ENCODE assay signal across 20 mouse cellular contexts in genomic region chr9:58438071-58438858, GRCm38 (mm10). TPM values are rescaled to one million over a fixed set of nuclear protein-coding genes. Genes with fewer than 3 reads are reported as not detected.
A peak's percentile ranks its signal among the peaks of the same experiment; 100 is the strongest.
DNase-seq lines count a peak whose midpoint lies in the region; ATAC-seq and TF ChIP-seq lines count a peak whose summit lies in the region.
"Had no signal": no experiment of that assay in that cellular context is flagged by ENCODE, and none has a peak within 500 bp of the region (broad histone marks: within the 10 kb centered on the region; RNA-seq: fewer than 3 reads in every experiment).

No protein-coding gene starts in this region.

- WGBS in hindbrain, embryonic 10.5 days = 72% methylated on average over 7 of the region's 7 CpGs
- 64% methylated on average over 7 of the region's 7 CpGs for WGBS in hindbrain, embryonic 11.5 days
- 48% methylated on average over 7 of the region's 7 CpGs for WGBS in forebrain, embryonic 14.5 days
- 71% methylated on average over 7 of the region's 7 CpGs for WGBS in midbrain, embryonic 14.5 days

- H3K4me1 ChIP-seq in hindbrain, embryonic 10.5 days (replicated peaks) = peaks cover 42% of the 10 kb centered on the region
- no peaks in the 10 kb centered on the region for H3K4me1 ChIP-seq in hindbrain, embryonic 11.5 days (replicated peaks; ENCODE audit: control insufficient read depth, insufficient read depth, low read length)
- peaks cover 36% of the 10 kb centered on the region for H3K4me1 ChIP-seq in E14TG2a.4 (replicated peaks; ENCODE audit: low read depth, low read length)
- peaks cover 41% of the 10 kb centered on the region for H3K4me1 ChIP-seq in forebrain, embryonic 14.5 days (ENCODE audit: control insufficient read depth, insufficient read depth, low read length)
- H3K4me1 ChIP-seq in midbrain, embryonic 14.5 days (ENCODE audit: control insufficient read depth, insufficient read depth, low read length) = peaks cover 33% of the 10 kb centered on the region
- H3K4me1 ChIP-seq: liver, embryonic 15.5 days had no signal

- H3K4me3 ChIP-seq in hindbrain, embryonic 10.5 days = no peak overlapping the region
- no peak overlapping the region for H3K4me3 ChIP-seq in hindbrain, embryonic 11.5 days (ENCODE audit: low read depth, low read length)
- H3K4me3 ChIP-seq in E14TG2a.4 (replicated peaks; ENCODE audit: low read length) = 0 out of 2 replicates have a peak overlapping the region, but pooled peaks have one; percentile 1
- H3K4me3 ChIP-seq in forebrain, embryonic 14.5 days (ENCODE audit: low read depth, low read length) = no peak overlapping the region
- no peak overlapping the region for H3K4me3 ChIP-seq in midbrain, embryonic 14.5 days (replicated peaks; ENCODE audit: low read depth, low read length)
- H3K4me3 ChIP-seq: liver, embryonic 15.5 days; neural tube, embryonic 12.5 days had no signal

- no peak for TF ChIP-seq CTCF in E14TG2a.4 (conservative IDR thresholded peaks at IDR 0.05; ENCODE audit: low read length)

- peaks cover 3% of the 10 kb centered on the region; the same call in 1 of the 2 replicates for H3K27me3 ChIP-seq in hindbrain, embryonic 10.5 days (ENCODE audit: insufficient read depth, poor library complexity, severe bottlenecking)
- no peaks in the 10 kb centered on the region for H3K27me3 ChIP-seq in hindbrain, embryonic 11.5 days (ENCODE audit: control insufficient read depth, insufficient read depth, low read length)
- peaks cover 84% of the 10 kb centered on the region for H3K27me3 ChIP-seq in E14TG2a.4 (ENCODE audit: insufficient read depth, low read length)
- H3K27me3 ChIP-seq in forebrain, embryonic 14.5 days (replicated peaks; ENCODE audit: control insufficient read depth, insufficient read depth, low read length) = no peaks in the 10 kb centered on the region
- no peaks in the 10 kb centered on the region for H3K27me3 ChIP-seq in midbrain, embryonic 14.5 days (ENCODE audit: control insufficient read depth, insufficient read depth, low read length)
- H3K27me3 ChIP-seq: liver, embryonic 15.5 days; neural tube, embryonic 12.5 days had no signal

- no peak overlapping the region for H3K4me2 ChIP-seq in hindbrain, embryonic 11.5 days (replicated peaks; ENCODE audit: low read depth, low read length)
- no peak overlapping the region for H3K4me2 ChIP-seq in forebrain, embryonic 14.5 days (ENCODE audit: low read length)
- no peak overlapping the region for H3K4me2 ChIP-seq in midbrain, embryonic 14.5 days (ENCODE audit: low read length)
- H3K4me2 ChIP-seq: liver, embryonic 15.5 days had no signal

- no peak for DNase-seq in hindbrain, embryonic 10.5 days (ENCODE audit: low spot score)
- DNase-seq in hindbrain, embryonic 11.5 days (ENCODE audit: low spot score) = no peak
- no peak for DNase-seq in forebrain, embryonic 14.5 days (ENCODE audit: low spot score)
- no peak for DNase-seq in midbrain, embryonic 14.5 days
- DNase-seq in right cerebral cortex, postnatal 14 days = no peak
- no peak for DNase-seq in heart, adult 11 months
- DNase-seq in heart, adult 18-20 months = no peak
- DNase-seq: adrenal gland, postnatal 14 days; B cell, adult 2 months; cerebellum, adult 9-11 months; embryo, embryonic 11 days; kidney, adult 8-10 months; kidney, postnatal 4 days; layer of hippocampus, postnatal 36 days; lung, postnatal 10 days; spleen, adult 18-20 months; thymus, postnatal 25 days had no signal

- peak overlapping the region; percentile 59; the same call in 1 of the 2 replicates for H3K27ac ChIP-seq in hindbrain, embryonic 10.5 days
- no peak overlapping the region for H3K27ac ChIP-seq in hindbrain, embryonic 11.5 days (ENCODE audit: low read depth, low read length)
- peak overlapping the region; percentile 68 for H3K27ac ChIP-seq in forebrain, embryonic 14.5 days (ENCODE audit: low read depth, low read length)
- H3K27ac ChIP-seq in midbrain, embryonic 14.5 days (replicated peaks; ENCODE audit: low read depth, low read length) = peak overlapping the region; percentile 77
- H3K27ac ChIP-seq: liver, embryonic 15.5 days; neural tube, embryonic 12.5 days had no signal

- ATAC-seq in hindbrain, embryonic 11.5 days (ENCODE audit: low FRiP score) = no peak
- ATAC-seq in forebrain, embryonic 14.5 days = no peak
- ATAC-seq in midbrain, embryonic 14.5 days (ENCODE audit: low FRiP score, low TSS enrichment) = no peak

- H3K36me3 ChIP-seq in hindbrain, embryonic 10.5 days = no peaks in the 10 kb centered on the region
- no peaks in the 10 kb centered on the region for H3K36me3 ChIP-seq in hindbrain, embryonic 11.5 days (ENCODE audit: control insufficient read depth, insufficient read depth, low read length)
- no peaks in the 10 kb centered on the region for H3K36me3 ChIP-seq in E14TG2a.4 (ENCODE audit: insufficient read depth, low read length)
- no peaks in the 10 kb centered on the region for H3K36me3 ChIP-seq in forebrain, embryonic 14.5 days (ENCODE audit: control insufficient read depth, insufficient read depth, low read length)
- H3K36me3 ChIP-seq in midbrain, embryonic 14.5 days (ENCODE audit: control insufficient read depth, insufficient read depth, low read length) = no peaks in the 10 kb centered on the region
- H3K36me3 ChIP-seq: liver, embryonic 15.5 days; neural tube, embryonic 12.5 days had no signal

- no peaks in the 10 kb centered on the region for H3K9me3 ChIP-seq in hindbrain, embryonic 10.5 days
- H3K9me3 ChIP-seq in hindbrain, embryonic 11.5 days (ENCODE audit: control insufficient read depth, low read length) = no peaks in the 10 kb centered on the region
- peaks cover 32% of the 10 kb centered on the region for H3K9me3 ChIP-seq in E14TG2a.4 (ENCODE audit: low read length)
- no peaks in the 10 kb centered on the region for H3K9me3 ChIP-seq in forebrain, embryonic 14.5 days (replicated peaks; ENCODE audit: control insufficient read depth, low read length)
- H3K9me3 ChIP-seq in midbrain, embryonic 14.5 days (ENCODE audit: control insufficient read depth, low read length) = no peaks in the 10 kb centered on the region
- H3K9me3 ChIP-seq: liver, embryonic 15.5 days; neural tube, embryonic 12.5 days had no signal

- no peak overlapping the region for H3K9ac ChIP-seq in hindbrain, embryonic 11.5 days (ENCODE audit: low read depth, low read length)
- peak overlapping the region; percentile 51 for H3K9ac ChIP-seq in forebrain, embryonic 14.5 days (ENCODE audit: low read length)
- H3K9ac ChIP-seq in midbrain, embryonic 14.5 days (replicated peaks; ENCODE audit: low read length) = no peak overlapping the region
- H3K9ac ChIP-seq: liver, embryonic 15.5 days had no signal

RNA-seq across cellular contexts. Expression of gene Insyn1, which starts 50.1 kb away (rescaled TPM):
- polyA plus RNA-seq in hindbrain, embryonic 10.5 days (2016; fragmentation: Nextera tagmentation; extraction: Ambion mirVana) = 1.1 and 2.1 TPM in 2 replicates
- polyA plus RNA-seq in hindbrain, embryonic 11.5 days (2014; fragmentation: Nextera tagmentation; extraction: Ambion mirVana) = 2.3 and 2.6 TPM in 2 replicates
- polyA plus RNA-seq in forebrain, embryonic 14.5 days (2014; fragmentation: Nextera tagmentation; extraction: Ambion mirVana) = 8.0 and 8.1 TPM in 2 replicates
- polyA plus RNA-seq in midbrain, embryonic 14.5 days (2014; fragmentation: Nextera tagmentation; extraction: Ambion mirVana) = 10.5 and 21.2 TPM in 2 replicates
- total RNA-seq in heart, adult 18-20 months (2021) = 10 to 100 TPM; 28.2 to 30.7 TPM
- polyA plus RNA-seq: liver, embryonic 15.5 days had no signal
